Mouse (Mus musculus) cerebellum, postnatal 10 days (tissue): ENCODE data around the gene Defb10.
"Not testable (repeated sequence)": the region's sequence is repeated elsewhere in the genome, so short reads cannot be mapped to it uniquely, and the experiment has no call there.

Experiments
- DNase-seq, 2 experiments: peaks; one replicate each; pipeline ENCODE4 v3.0.0; 2021; ENCODE audit warnings: mixed read lengths in 2 of 2

The Defb10 gene

DNA sequence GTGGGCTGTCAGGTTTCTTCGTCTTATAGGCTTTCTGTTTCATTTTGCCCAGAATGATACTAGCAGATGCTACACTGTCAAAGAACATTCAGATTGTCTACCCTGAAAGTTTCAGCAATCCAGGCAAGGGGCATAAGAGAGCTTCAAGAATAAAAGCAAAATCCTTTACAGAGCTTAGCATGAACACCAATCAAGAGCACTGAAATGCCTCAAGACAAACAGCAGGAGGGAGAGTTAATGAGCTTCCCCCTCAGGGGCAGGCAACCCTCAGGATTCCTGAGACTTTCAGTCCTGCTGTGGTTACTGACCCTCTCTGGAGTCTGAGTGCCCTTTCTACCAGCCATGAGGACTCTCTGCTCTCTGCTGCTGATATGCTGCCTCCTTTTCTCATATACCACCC is at the start of gene Defb10:
Defb10 (plus strand) TSS at position 316 of the 400 bp plus-strand sequence.
- not testable (repeated sequence) for DNase-seq

DNA sequence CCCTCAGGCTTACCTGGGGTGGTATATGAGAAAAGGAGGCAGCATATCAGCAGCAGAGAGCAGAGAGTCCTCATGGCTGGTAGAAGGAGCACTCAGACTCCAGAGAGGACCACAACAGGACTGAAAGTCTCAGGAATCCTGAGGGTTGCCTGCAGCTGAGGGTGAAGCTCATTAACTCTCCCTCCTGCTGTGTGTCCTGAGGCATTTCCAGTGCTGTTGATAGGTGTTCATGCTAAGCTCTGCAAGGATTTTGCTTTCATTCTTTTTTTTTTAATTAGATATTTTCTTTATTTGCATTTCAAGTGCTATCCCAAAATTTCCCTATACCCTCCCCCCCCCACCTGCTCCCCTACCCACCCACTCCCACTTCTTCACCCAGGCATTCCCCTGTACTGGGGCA is 26.6 kb downstream of the Defb10 start, which contains the start of gene Defb9:
Defb9 (minus strand) TSS at position 101 of the 400 bp plus-strand sequence.
- DNase-seq: not testable (repeated sequence)

DNA sequence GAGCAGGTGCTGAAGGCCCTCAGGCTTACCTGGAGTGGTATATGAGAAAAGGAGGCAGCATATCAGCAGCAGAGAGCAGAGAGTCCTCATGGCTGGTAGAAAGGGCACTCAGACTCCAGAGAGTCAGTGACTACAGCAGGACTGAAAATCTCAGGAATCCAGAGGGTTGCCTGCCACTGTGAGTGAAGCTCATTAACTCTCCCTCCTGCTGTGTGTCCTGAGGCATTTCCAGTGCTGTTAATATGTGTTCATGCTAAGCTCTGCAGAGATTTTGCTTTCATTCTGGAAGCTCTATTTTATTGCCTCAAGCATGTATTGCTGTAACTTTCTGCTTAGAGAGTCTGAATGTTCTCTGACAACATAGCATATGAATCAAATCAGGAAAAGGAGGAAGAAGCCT is 47.6 kb downstream of the Defb10 start, which contains the start of gene Defb11:
Defb11 (minus strand) TSS at position 123 of the 400 bp plus-strand sequence.
- not testable (repeated sequence) for DNase-seq
